Mouse (Mus musculus) naive thymus-derived CD4-positive, alpha-beta T cell, adult 2 months (primary cell): ENCODE data around the gene Gm42957.
"Not testable (repeated sequence)": the region's sequence is repeated elsewhere in the genome, so short reads cannot be mapped to it uniquely, and the experiment has no call there.

Experiments used
- DNase-seq: peaks from one replicate; pipeline ENCODE4 v3.0.0-alpha.2; 2011; ENCODE audit warnings: low read depth

Gene Gm42957

DNA sequence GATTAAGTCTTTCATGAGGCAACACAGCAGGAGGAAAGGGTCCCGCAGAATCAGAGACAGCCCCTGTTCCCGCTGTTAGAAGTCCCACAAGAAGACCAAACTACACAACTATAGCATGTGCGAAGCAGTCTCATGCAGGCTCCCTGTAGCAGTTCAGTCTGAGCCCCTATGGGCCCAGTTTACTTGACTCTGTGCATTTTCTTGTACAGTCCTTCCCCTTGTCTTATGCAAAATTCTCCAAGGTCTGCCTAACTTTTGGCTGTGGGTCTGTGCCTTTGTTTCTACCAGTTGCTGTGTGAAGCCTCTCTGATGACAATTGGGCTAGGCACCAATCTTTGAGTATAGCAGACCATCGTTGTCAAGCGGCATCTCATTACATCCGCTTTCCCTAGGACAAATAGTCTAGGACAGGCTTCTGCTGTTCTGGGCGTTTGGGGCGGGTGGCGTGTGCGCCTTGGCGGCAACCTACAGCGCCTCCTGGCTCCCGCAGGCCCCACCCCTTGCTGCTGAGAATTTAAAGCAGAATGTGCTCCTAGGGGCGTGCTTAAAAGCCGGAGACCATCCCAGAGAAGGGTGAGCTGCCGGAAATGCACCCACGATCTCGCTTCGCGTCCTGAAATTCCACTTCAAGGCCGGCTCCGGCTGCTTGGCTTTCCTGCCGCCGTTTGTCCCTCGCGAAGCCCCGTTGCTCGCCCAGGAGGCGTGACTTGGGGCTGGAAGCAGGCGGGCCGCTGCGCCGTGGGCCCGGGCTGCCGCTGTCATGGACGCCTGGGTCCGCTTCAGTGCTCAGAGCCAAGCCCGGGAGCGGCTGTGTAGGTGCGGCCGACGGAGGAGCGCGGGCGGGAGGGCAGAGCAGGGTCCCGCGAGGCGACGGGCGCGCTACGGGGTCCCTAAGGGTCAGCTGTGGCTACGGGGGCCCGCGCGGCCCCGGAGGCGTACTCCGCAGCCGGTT, at the start of gene Gm42957, which contains the start of gene Pex11b:
TSS of gene Gm42957 (plus strand) at position 547 of the 952 bp plus-strand sequence.
TSS of gene Pex11b (plus strand) at position 449 of the 952 bp plus-strand sequence.
- DNase-seq, result peak; percentile 86

DNA sequence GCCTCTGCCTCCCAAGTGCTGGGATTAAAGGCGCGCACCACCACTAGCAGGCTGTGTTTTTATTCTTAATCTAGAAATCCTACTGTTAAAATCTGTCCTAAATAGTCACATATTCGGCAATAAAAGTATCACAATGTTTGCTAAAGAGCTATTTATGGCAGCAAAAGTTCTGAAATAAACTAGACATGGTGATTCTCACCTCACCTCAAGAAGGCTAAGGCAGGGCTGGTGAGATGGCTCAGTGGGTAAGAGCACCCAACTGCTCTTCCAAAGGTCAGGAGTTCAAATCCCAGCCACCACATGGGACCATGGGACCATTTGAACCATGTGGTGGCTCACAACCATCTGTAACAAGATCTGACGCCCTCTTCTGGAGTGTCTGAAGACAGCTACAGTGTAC, 44.6 kb upstream of the Gm42957 start:
- DNase-seq, result no peak

DNA sequence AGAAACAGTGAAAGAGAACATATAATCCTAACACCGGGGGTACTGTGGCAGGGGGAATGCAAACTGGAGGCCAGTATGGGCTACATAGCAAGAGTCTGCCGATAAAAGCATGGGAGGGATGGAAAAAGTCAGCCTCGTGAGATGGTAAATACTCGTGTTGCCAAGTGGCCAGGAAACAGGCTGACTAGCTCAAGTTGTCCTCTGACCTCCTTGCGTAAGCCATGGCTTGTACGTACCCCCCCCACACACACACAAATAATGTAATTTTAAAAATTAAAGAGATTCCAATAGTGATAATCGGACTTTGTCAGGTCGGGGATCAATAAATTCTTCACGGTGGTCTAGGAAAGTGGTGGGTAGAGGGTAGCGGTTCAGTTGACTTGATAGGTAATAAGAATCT, 41.9 kb upstream of the Gm42957 start:
- peak; percentile 60 for DNase-seq

DNA sequence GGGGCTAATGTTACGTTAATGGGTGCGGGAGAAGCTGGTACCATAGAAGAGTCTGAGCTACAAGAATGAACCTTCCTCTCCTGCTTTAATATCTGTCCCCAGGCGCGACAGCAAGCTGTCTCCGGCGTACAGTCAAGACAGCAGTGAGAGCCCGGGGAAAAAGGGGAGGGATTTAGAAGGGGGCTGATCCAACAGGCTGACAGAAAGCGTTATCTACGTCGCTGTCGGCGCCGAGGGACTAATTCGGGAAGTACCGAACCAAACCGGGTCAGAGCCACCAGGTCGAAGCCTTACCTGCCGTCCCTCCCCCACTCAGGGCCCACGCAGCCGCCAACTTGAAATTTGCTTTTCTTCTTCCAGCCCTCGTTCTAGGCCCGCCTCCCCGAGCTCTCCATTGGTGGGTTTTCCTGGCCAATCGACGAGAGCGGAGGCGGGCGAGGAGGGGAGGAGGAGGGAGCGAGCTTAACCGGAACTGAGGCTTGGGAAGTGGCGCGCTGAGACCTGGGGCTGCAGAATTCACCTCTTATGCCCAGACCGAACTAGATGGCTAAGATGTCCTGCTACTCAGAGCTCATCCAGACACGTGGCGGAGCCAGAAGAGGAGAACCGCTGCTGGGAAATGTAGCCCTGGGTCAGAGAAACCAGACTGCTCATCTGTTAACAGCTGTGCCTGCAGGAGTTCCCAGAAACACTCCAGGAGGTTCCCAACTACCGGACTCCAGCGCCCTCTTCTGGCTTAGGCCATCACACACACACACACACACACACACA, 41.3 kb upstream of the Gm42957 start, which contains the start of gene Polr3gl:
TSS of gene Polr3gl (minus strand) at position 392 of the 771 bp plus-strand sequence.
- peak; percentile 94 for DNase-seq

DNA sequence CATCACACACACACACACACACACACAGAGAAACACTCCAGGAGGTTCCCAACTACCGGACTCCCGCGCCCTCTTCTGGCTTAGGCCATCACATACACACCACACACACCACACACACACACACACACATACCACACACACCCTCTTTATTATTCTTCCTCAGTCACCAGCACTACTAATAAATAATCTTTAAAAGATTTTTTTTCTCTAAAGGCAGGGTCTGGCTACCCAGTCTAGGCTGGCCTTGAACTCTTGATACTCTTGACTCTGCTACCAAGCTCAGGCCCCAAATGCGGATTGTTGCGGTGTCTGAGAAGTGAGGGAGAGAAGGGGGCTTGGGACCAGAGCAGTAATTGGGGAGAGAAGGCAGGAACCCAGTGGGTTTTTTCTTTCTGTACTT, 40.4 kb upstream of the Gm42957 start:
- DNase-seq, result peak; percentile 26

DNA sequence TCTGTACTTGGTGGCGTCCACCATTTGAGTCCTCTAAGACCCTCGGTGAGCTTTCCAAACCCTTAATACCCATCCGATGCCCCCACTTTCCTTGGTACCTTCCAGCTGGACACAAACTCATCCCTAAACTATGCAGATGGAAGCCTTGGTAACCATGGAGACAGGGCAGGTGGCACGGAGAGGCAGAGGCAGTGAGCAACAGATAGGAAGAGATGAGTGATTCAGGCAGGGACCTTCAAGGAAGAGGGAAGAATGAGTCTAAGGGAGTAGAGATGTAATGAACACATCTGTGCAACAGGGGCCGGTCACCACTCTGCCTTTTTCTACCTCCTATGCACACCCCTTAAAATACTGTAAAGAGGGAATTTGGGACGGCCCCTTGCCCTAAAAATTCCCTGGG, 39.6 kb upstream of the Gm42957 start:
- no peak for DNase-seq

DNA sequence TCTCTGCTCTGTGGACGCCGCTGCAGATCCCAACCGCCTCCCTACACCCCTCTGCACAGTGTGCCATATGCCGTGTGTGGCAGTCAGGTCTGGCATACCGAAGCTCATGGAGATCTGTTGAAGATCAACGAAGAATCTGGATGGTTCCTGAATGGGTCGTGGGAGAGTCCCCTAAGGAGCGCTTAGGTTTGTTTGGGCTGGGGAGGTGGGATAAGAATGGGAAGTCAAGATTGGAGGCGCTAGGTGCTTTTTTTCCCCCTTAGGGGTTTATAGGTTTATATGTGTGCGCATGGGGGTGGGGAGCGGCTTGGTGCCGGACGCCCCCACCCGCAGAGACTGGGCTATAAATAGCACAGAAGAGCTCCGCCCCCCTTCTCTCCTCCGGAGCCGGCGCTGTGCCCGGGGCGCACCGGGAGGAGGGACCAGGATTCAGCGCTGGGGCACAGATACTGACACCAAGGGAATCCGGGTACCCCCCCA, 39.0 kb upstream of the Gm42957 start, which contains the start of gene Ankrd34a:
TSS of gene Ankrd34a (plus strand) at position 409 of the 480 bp plus-strand sequence.
- DNase-seq, result peak; percentile 44

DNA sequence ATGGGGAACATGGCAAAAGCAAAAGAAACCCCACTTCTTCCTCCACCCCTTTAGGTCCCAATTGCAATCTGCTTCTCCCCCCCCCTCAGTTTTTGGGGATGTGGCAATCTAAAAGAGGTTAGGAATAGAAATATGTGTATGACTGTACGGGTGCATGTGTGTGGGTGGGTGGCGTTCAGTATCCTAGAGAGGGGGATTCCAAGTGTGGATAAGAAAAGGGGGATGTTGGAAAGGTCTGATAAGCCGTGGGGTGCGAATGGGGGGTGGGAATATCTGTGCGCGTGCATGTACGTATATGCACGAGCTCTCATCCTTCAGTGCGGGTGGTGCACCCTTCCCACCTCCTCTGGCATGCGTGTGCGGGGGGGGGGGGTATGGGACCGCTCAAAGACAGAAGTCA, 38.4 kb upstream of the Gm42957 start:
- no peak for DNase-seq

DNA sequence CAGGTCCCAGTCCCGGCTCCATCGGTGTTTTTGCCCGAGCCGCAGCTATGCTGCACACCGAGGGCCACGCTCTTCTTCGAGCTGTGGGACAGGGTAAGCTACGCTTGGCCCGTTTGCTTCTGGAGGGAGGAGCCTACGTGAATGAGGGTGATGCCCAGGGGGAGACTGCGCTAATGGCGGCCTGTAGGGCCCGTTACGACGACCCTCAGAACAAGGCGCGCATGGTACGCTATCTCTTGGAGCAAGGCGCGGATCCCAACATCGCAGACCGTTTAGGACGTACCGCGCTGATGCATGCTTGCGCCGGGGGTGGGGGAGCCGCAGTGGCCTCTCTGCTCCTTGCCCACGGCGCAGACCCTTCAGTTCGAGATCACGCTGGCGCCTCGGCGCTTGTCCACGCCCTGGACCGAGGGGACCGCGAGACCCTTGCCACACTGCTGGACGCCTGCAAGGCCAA, 37.8 kb upstream of the Gm42957 start:
- DNase-seq, result peak; percentile 52

DNA sequence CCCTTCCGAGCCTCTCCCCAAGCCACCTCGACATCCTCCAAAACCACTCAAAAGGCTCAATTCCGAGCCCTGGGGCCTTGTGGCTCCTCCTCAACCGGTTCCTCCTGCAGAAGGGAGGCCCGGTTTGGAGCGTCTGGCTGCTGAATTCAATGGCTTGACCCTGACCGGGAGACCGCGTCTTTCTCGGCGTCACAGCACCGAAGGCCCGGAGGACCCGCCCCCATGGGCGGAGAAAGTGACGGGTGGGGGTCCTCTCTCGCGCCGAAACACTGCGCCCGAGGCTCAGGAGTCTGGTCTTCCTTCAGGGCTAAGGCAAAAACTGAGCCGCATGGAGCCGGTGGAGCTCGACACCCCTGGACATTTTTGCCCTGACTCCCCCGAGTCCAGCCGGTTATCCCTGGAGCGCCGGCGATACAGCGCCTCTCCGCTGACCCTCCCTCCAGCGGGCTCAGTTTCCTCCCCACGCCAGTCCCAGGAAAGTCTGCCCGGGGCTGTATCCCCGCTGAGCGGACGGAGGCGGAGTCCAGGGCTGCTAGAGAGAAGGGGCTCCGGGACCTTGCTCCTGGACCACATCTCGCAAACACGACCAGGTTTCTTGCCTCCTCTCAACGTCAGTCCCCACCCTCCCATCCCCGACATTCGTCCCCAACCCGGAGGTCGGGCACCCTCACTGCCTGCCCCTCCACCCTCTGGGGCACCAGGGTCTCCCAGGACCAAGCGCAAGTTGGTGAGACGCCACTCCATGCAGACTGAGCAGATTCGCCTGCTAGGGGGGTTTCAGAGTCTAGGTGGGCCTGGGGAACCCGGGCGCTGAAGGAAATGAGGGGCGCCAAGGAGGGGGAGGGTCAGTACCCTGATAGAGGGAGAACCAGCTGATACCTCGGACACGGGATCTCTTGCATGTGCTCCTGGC, 36.9 kb upstream of the Gm42957 start:
- peak; percentile 39 for DNase-seq

DNA sequence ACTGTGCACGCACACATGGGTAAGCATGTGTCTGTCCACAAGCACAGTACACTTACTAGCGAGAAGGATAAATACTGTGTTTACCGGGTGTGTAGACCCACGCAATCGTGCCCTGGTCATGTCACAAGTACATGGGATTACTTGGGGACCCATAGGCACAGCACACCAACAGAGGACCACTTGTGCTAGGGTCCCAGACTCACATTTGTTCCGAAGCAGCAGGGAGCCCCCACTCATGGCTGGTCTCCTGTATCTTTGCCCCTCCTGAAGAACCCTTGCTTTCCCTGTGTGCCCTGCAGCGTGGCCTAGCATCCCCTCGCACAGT, 36.2 kb upstream of the Gm42957 start:
- no peak for DNase-seq

DNA sequence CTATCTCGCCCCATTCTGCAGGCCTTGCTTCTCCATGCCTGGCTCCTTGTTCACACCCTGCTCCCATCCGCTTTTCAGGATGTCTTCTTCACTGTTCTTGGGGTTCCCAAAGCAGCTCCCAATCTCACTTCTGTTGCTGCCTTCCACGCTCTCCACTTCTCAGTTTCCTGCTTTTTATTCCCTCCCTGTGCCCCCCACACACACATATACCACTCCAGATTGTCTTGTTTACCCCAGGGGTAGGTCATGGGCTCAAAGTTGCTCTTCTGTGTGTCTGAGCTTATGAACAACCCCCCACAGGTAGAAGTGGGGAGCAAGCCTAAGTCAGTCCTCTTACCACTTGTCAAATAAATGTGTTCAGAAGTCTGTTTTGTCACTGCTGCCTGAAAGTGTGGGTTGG, 35.9 kb upstream of the Gm42957 start:
- no peak for DNase-seq

DNA sequence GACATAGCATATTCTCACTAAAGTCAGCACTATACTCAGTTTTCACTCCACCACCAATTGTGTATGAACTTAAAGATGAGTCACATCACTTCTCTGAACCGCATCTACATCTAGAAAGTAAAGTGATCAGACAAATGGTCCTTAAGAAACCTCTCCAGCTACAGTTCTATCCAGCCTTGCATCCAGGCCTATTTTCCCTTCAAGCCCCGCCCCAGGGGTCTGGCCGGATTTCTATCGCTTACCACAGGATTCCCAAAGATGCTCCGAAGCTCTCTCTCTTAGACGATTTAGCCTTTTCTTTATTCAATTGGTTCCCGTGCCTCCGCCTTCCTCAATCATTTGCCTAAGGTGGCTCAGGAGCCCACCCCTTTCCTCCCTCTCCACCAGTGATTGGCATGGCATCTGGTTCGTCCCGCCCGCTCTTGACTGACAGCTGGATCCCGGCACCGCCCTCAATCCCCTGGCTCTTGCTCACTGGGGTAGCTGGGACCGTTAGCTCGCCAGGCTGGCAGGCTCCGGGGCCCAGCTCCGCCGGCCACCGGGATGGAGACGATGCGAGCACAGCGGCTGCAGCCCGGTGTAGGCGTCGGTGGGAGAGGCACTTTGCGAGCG, 34.5 kb upstream of the Gm42957 start, which contains the start of gene Lix1l:
TSS of gene Lix1l (plus strand) at position 511 of the 612 bp plus-strand sequence.
- peak; percentile 86 for DNase-seq

DNA sequence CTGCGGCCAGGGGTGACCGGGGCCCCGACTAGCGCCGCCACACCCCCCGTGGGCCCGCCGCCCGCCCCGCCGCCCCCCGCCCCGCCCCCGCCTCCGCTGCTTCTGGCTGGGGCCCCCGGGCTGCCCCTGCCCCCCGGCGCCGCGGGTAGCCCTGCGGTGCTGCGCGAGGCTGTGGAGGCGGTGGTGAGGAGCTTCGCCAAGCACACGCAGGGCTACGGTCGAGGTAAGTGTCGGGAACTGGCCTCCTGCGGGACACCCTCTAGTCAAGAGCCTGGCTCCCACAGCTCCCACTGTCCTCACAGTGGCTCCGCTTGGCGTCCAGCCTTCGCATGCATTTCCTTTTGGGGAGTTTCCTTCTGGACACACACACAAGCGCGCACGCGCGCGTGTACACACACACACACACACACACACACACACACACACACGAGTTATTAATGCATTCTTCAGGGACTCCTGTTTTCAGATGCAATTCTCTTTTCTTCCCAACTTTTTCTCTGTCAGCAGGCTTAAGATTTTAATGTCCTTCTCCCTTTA, 34.0 kb upstream of the Gm42957 start:
- DNase-seq, result peak; percentile 56

DNA sequence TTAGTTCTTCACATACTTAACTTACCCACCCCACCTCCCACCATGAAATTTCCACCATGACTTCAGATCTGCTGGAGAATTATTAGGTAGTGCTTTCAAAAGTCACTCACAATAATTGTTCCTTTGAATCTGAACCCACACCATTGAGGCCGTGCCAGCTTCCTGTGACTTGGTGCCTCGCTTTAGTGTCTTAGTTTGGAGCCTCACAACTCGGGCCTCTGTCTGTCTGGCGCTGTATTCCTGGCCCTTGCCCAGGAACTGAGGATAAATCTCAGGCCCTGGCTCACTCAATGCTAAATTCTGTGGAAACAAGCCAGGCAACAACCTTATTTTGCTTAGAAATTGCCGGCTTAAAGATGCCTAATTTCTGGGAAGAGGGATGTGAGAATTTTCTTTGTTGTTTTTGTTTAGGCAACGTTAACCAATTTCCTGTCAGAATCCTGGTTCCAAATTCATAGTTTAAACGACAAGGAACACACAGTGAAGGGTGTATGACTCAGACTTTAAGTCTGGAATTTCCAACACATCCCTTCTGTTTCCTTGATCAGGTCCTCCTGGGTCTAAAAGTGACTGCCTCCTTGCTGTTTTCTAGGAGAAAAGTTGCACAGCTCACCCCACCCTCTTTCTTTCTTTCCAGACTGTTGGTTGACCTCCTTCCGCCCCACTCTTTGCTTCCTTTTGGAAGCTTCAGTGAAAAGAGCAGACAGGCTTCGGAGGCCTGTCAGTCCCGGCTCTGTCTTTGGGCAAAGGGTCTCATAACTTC, 33.2 kb upstream of the Gm42957 start:
- DNase-seq, result no peak

DNA sequence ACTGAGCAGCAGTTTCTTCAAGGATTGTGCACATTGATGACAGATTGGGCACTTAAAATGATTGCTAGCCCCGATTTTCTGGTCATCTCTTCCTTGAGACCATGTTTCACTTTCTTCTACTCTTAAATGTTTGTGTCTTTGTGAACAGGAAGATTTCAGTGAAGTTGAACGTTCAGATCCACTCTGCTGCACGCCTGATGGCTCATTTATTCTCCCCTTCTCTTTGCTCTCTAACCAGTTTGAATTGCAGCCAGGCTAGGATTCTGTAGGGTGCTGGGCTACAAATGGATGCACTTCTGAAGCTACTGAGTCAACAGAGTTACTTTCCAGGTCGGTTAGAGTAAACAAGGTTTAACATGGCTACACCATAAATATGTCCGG, 32.6 kb upstream of the Gm42957 start:
- no peak for DNase-seq

DNA sequence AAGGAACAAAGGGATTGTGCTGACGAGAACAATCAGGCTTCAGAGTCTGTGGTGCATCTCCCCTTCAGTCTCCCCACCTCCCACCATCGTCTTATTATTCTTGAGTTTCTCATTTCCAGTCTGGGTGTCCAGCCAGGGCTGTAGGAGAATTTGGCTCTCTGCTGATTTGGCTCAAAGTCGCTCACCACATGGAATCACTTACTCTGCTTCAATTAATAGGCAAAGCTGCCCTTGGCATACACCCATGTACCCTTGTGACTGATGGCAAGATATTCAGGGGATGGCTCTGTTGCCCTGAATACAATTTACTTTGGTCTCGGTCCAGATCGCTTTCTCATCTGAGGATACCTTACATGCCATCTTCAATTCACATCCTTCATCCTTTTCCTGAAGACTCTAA, 32.0 kb upstream of the Gm42957 start:
- DNase-seq, result no peak

DNA sequence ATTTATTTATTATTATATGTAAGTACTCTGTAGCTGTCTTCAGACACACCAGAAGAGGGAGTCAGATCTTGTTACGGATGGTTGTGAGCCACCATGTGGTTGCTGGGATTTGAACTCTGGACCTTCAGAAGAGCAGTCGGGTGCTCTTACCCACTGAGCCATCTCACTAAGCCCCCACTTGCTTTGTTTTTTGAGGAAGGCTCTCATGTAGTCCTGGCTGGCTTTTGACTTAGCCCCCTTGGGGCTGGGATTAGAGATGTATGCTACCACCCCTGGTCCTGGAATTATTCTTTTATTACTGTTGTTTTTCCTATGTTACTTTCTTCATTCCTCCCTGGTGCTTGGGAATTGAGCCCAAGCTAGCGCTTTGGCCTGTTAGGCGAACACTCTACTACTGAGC, 29.3 kb upstream of the Gm42957 start:
- DNase-seq, result not testable (repeated sequence)

DNA sequence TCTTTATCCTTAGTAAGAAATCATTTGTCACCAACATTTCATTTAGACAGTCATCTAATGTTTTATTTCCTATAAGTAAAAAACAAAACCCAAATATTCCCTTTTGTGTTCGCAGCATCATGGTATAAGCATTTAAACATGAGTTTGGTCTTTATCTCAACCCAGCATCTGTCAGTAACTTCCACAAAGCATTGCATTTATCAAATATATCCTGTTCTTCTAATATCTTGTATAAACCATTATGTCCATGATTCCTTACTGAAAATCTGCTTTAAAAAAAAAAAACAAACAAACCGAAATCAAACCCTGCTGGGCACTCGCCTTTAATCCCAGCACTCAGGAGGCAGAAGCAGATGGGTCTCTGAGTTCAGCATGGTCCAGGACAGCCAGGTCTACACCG, 28.7 kb upstream of the Gm42957 start:
- no peak for DNase-seq

DNA sequence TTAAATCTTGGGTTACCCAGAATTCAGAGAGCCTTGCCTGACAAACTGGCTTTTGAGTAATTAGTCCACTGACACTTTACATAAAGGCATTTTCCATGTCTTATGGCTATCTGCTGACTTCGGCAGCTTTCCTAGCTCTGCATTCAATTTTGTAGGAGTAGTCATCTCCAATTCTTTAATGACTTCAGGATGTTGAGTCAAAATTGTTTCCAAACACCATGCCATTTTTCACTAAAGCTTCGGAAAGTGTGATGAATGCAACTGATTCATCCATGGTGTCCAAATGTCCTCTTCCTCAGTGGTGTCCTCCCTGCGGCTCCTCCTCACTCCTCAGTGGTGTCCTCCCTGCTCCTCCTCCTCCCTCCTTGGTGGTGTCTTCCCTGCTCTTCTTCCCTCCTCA, 17.3 kb upstream of the Gm42957 start:
- no peak for DNase-seq
